Mouse (Mus musculus) activated CD4-positive, CD25-positive, alpha-beta regulatory T cell, adult 4 months (primary cell): Measurements from ENCODE around the gene Gm14151. TPM values are rescaled to one million over a fixed set of nuclear protein-coding genes. Genes with fewer than 3 reads are reported as not detected.
A peak's percentile ranks its signal among the peaks of the same experiment; 100 is the strongest.
"Not testable (repeated sequence)": the region's sequence is repeated elsewhere in the genome, so short reads cannot be mapped to it uniquely, and the experiment has no call there.

Experiments used
- ATAC-seq: one replicate; pipeline ENCODE4 v1.8.0; 2017
- polyA plus RNA-seq, 2 experiments: library from polyadenylated mRNA; unstranded; fragments of 100-300 nt; shearing (Covaris generic); gene quantifications; one replicate each; pipeline ENCODE4 v1.2.1; 2017

Gm14151 gene
- not detected for polyA plus RNA-seq

- ATAC-seq = not testable (repeated sequence)
These were observed at the start of gene Gm14151 for GRCm38 (mm10) chr2:151092250-151092649. Gm14151 (minus strand) TSS chr2:151092350.

GRCm38 (mm10) chr2:151097945-151098344 lies 5.8 kb upstream of the Gm14151 start, which contains the start of gene Gm14147:
Gm14147 (plus strand) TSS chr2:151098245.
- not testable (repeated sequence) for ATAC-seq

GRCm38 (mm10) chr2:151056637-151057036 lies 35.5 kb downstream of the Gm14151 start:
- ATAC-seq = no peak

- ATAC-seq = no peak
These were observed 51.7 kb downstream of the Gm14151 start for GRCm38 (mm10) chr2:151040411-151040810.

DNA sequence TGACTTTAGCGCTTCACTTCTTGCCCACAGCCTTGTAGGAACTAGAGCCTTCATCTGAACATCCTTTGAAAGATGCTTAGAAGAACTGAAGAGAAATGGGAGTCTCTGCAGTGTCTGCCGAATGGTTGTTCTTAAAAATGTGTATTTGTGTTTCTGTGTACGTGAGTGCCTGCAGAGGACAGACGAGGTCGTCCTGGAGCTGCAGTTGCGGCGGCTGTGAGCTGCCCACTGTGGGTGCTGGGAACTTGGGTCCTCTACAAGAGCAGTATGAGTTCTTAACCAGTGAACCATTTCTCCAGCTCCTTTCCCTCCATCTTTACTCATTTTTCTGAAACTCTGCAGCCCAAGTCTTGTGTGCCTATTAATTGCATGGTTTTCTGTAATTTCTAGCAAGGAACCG lies 52.4 kb downstream of the Gm14151 start:
- ATAC-seq = peak; percentile 7

DNA sequence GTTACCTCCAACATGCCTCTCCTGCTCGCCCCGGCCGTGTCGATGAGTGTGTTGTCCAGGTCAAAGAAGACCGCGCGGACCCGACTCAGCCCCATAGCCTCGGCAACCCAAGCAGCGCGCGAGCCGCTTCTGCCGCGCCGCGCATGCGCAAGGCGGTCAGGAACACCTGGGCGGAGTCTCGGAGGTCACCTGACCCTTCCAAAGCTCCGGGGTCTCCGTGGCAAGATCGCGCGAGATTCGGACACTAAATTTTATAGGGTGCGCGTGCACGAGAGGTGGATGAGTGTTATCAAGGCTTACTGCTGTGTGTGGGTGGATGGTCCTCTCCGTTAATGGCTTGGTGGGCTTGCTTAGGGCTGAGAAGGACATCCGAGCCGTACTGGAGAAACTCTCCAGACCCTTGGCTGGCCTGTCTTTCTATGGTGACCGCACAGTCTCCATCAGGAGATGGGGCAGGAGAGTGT lies 52.9 kb downstream of the Gm14151 start, which contains the start of the genes Ninl and Nanp:
Ninl (minus strand) TSS at position 151 of the 464 bp plus-strand sequence.
Nanp (minus strand) TSS at position 167 of the 464 bp plus-strand sequence.
- peak; percentile 89 for ATAC-seq

GRCm38 (mm10) chr2:151038811-151039222 lies 53.3 kb downstream of the Gm14151 start:
- peak; percentile 52 for ATAC-seq

- peak; percentile 9 for ATAC-seq
These were observed 54.1 kb downstream of the Gm14151 start for GRCm38 (mm10) chr2:151037876-151038552.

DNA sequence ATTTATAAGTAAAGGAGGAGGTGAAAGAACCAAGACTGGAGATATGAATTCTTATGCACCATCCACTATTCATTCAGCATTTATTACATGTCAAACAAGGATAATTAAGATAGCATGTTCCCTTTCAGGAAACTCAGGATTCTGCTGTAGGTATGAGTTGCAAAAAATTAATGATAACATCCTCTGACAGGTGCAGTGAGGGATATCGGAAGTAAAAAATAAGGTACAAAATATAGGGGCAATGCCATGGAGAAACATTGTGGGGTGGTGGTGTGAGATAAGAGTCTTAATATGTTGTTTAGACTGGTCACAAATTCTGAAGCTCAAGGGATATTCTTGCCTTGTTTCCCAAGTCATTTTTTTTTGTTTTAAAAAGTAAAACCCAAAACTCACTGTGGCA lies 54.9 kb downstream of the Gm14151 start:
- no peak for ATAC-seq

Other genes starting within 250 kb of the Gm14151 start
- gene Abhd12, start 187.6 kb downstream of the Gm14151 start, polyA plus RNA-seq = 10 to 100 TPM; 14.7 to 15.9 TPM
- gene Gins1, start 186.9 kb downstream of the Gm14151 start, polyA plus RNA-seq = 1 to 10 TPM; 8.0 to 9.6 TPM
- not detected for gene Ninl, start 53.0 kb downstream of the Gm14151 start, polyA plus RNA-seq
- 10 to 100 TPM; 36.7 to 37.3 TPM for gene Nanp, start 53.0 kb downstream of the Gm14151 start, polyA plus RNA-seq
- gene Gm14147, start 5.9 kb upstream of the Gm14151 start, polyA plus RNA-seq = not detected